Mouse (Mus musculus) hindbrain, embryonic 11.5 days (tissue): ENCODE data around the gene Dram1. TPM values are rescaled to one million over a fixed set of nuclear protein-coding genes. Genes with fewer than 3 reads are reported as not detected.

ENCODE experiments used
- ATAC-seq: fragments of 200-750 bp; cut with Nextera tagmentation; 2 replicates; pipeline ENCODE4 v1.8.0; 2017; ENCODE audit warnings: mild to moderate bottlenecking, moderate TSS enrichment, moderate library complexity; ENCODE audit not compliant: low FRiP score
- DNase-seq: peaks from one replicate; pipeline ENCODE4 v3.0.0-alpha.2; 2015; ENCODE audit warnings: low spot score
- H3K27ac ChIP-seq: fragments of 300-500 bp; sonication (generic); 2 replicates; pipeline ENCODE4 v1.5.1; 2014; ENCODE audit warnings: mild to moderate bottlenecking, low read depth, low read length
- H3K27me3 ChIP-seq: fragments of 300-500 bp; sonication (generic); 2 replicates; pipeline ENCODE4 v1.6.1; 2014; ENCODE audit warnings: mild to moderate bottlenecking, low read length, moderate library complexity, mixed read lengths; ENCODE audit not compliant: control insufficient read depth, insufficient read depth
- H3K36me3 ChIP-seq: fragments of 300-500 bp; sonication (generic); 2 replicates; pipeline ENCODE4 v1.6.1; 2014; ENCODE audit warnings: mild to moderate bottlenecking, low read length, moderate library complexity, mixed read lengths; ENCODE audit not compliant: control insufficient read depth, insufficient read depth
- H3K4me1 ChIP-seq: fragments of 300-500 bp; sonication (generic); replicated peaks from 2 replicates; pipeline ENCODE4 v1.6.1; 2014; ENCODE audit warnings: low read length, mixed read lengths; ENCODE audit not compliant: control insufficient read depth, insufficient read depth
- H3K4me2 ChIP-seq: fragments of 300-500 bp; sonication (generic); replicated peaks from 2 replicates; pipeline ENCODE4 v1.6.1; 2014; ENCODE audit warnings: mild to moderate bottlenecking, low read depth, low read length
- H3K4me3 ChIP-seq: fragments of 300-500 bp; sonication (generic); 2 replicates; pipeline ENCODE4 v1.5.1; 2014; ENCODE audit warnings: low read depth, low read length
- H3K9ac ChIP-seq: fragments of 300-500 bp; sonication (generic); 2 replicates; pipeline ENCODE4 v1.6.1; 2014; ENCODE audit warnings: low read depth, low read length
- H3K9me3 ChIP-seq: fragments of 300-500 bp; sonication (generic); 2 replicates; pipeline ENCODE4 v1.6.1; 2016; ENCODE audit warnings: low read length; ENCODE audit not compliant: control insufficient read depth
- WGBS: fragments of 180-500 bp; shearing (Covaris S2); extraction: QIAGEN DNeasy Blood & Tissue Kit; methylation state at CpG from one replicate; pipeline ENCODE4 v1.1.7; 2014; 5-methylcytosine and 5-hydroxymethylcytosine counted together
- polyA plus RNA-seq: library from polyadenylated mRNA; unstranded; fragments of >200 nt; fragmentation: Nextera tagmentation; extraction: Ambion mirVana; gene quantifications from 2 replicates; pipeline ENCODE4 v1.2.1, GENCODE M21; 2014

Gene Dram1
- polyA plus RNA-seq, 1 experiment from 2014 or later: 1.0 TPM

DNA sequence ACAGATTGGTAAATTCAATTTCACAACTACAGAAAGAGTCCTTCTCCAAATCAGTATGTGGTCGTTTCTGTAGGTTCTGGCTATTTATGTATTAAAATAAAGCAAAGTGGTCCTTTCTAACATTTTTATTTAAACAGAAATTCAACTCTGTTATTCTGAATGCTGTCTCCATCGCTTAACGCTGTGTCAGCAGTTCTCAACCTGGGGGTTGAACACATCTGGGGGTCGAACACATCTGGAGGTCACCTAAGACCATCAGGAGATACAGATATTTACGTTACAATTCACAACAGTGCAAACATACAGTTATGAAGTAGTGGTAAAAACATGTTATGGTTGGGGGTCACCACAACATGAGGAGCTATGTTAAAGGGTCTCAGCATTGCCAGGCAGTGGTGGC lies 104.8 kb downstream of the Dram1 start:
- ATAC-seq (no peak), DNase-seq (no peak)
- Histone ChIP-seq H3K27ac (no peak overlapping the region), H3K36me3 (no peaks in the 10 kb centered on the region), H3K4me3 (no peak overlapping the region), H3K9ac (no peak overlapping the region), H3K9me3 (no peaks in the 10 kb centered on the region), H3K4me1 (no peaks in the 10 kb centered on the region), H3K27me3 (no peaks in the 10 kb centered on the region), H3K4me2 (no peak overlapping the region)
- WGBS: 85% methylated on average over 5 of the region's 5 CpGs

Other genes with a start within 250 kb of the Dram1 start
- gene Parpbp, start 232.1 kb downstream of the Dram1 start, polyA plus RNA-seq: 12.8 and 14.3 TPM in 2 replicates
- gene Nup37, start 232.1 kb downstream of the Dram1 start, polyA plus RNA-seq: 91.5 and 93.8 TPM in 2 replicates
- 46.0 and 46.1 TPM in 2 replicates for gene Washc3, start 178.0 kb downstream of the Dram1 start, polyA plus RNA-seq
- gene Gnptab, start 52 bp upstream of the Dram1 start, polyA plus RNA-seq: 9.7 and 11.1 TPM in 2 replicates
- gene Sycp3, start 80.5 kb upstream of the Dram1 start, polyA plus RNA-seq: not detected in 2 replicates
- 14.1 and 19.1 TPM in 2 replicates for gene Chpt1, start 125.0 kb upstream of the Dram1 start, polyA plus RNA-seq
- 8.6 and 9.5 TPM in 2 replicates for gene Mybpc1, start 226.1 kb upstream of the Dram1 start, polyA plus RNA-seq